Mouse (Mus musculus) forebrain, embryonic 11.5 days (tissue): ENCODE measurements around the gene Sel1l3. TPM values are rescaled to one million over a fixed set of nuclear protein-coding genes. Genes with fewer than 3 reads are reported as not detected.

ENCODE experiments used
- ATAC-seq: fragments of 200-750 bp; cut with Nextera tagmentation; replicated peaks from 2 replicates; pipeline ENCODE4 v1.8.0; 2017; ENCODE audit warnings: moderate TSS enrichment; ENCODE audit not compliant: low FRiP score
- DNase-seq: peaks from one replicate; pipeline ENCODE4 v3.0.0-alpha.2; 2017; ENCODE audit warnings: low spot score
- H3K27ac ChIP-seq: fragments of 300-500 bp; sonication (generic); 2 replicates; pipeline ENCODE4 v1.5.1; 2014; ENCODE audit warnings: low read depth, low read length
- H3K27me3 ChIP-seq: fragments of 300-500 bp; sonication (generic); 2 replicates; pipeline ENCODE4 v1.6.1; 2014; ENCODE audit warnings: mild to moderate bottlenecking, low read length, mixed read lengths; ENCODE audit not compliant: control insufficient read depth, insufficient read depth
- H3K36me3 ChIP-seq: fragments of 300-500 bp; sonication (generic); 2 replicates; pipeline ENCODE4 v1.6.1; 2014; ENCODE audit warnings: mild to moderate bottlenecking, low read length, moderate library complexity, mixed read lengths; ENCODE audit not compliant: control insufficient read depth, insufficient read depth
- H3K4me1 ChIP-seq: fragments of 300-500 bp; sonication (generic); replicated peaks from 2 replicates; pipeline ENCODE4 v1.6.1; 2014; ENCODE audit warnings: low read length, mixed read lengths; ENCODE audit not compliant: control insufficient read depth, insufficient read depth
- H3K4me2 ChIP-seq: fragments of 300-500 bp; sonication (generic); 2 replicates; pipeline ENCODE4 v1.6.1; 2014; ENCODE audit warnings: low read depth, mild to moderate bottlenecking, low read length, moderate library complexity, mixed read lengths; ENCODE audit not compliant: severe bottlenecking
- H3K4me3 ChIP-seq: fragments of 300-500 bp; sonication (generic); 2 replicates; pipeline ENCODE4 v1.5.1; 2014; ENCODE audit warnings: low read depth, low read length
- H3K9ac ChIP-seq: fragments of 300-500 bp; sonication (generic); 2 replicates; pipeline ENCODE4 v1.6.1; 2014; ENCODE audit warnings: low read length
- H3K9me3 ChIP-seq: fragments of 300-500 bp; sonication (generic); 2 replicates; pipeline ENCODE4 v1.6.1; 2016; ENCODE audit warnings: low read length, mixed read lengths; ENCODE audit not compliant: control insufficient read depth
- WGBS: fragments of 180-500 bp; shearing (Covaris S2); extraction: QIAGEN DNeasy Blood & Tissue Kit; methylation state at CpG from one replicate; pipeline ENCODE4 v1.1.7; 2014; 5-methylcytosine and 5-hydroxymethylcytosine counted together
- polyA plus RNA-seq: library from polyadenylated mRNA; unstranded; fragments of >200 nt; fragmentation: Nextera tagmentation; extraction: Ambion mirVana; gene quantifications from 2 replicates; pipeline ENCODE4 v1.2.1, GENCODE M21; 2014

The Sel1l3 gene
- polyA plus RNA-seq, 1 experiment from 2014 or later = 10.4 TPM

- ATAC-seq = no peak
- no peak overlapping the region for H3K4me2 ChIP-seq
- peaks cover 6% of the 10 kb centered on the region; the same call in 1 of the 2 replicates for H3K9me3 ChIP-seq
- no peak overlapping the region for H3K27ac ChIP-seq
- no peak overlapping the region for H3K4me3 ChIP-seq
- H3K36me3 ChIP-seq = no peaks in the 10 kb centered on the region
- H3K27me3 ChIP-seq = no peaks in the 10 kb centered on the region
- no peak for DNase-seq
- WGBS = 83% methylated on average over 12 of the region's 12 CpGs
- H3K9ac ChIP-seq = no peak overlapping the region
- H3K4me1 ChIP-seq = no peaks in the 10 kb centered on the region
These were observed 99.0 kb downstream of the Sel1l3 start for GRCm38 (mm10) chr5:53114616-53115267.

- H3K27me3 ChIP-seq = no peaks in the 10 kb centered on the region
- no peak overlapping the region for H3K9ac ChIP-seq
- no peaks in the 10 kb centered on the region for H3K36me3 ChIP-seq
- no peak overlapping the region for H3K4me3 ChIP-seq
- WGBS = 97% methylated on average over 5 of the region's 5 CpGs
- H3K4me1 ChIP-seq = no peaks in the 10 kb centered on the region
- no peak overlapping the region for H3K27ac ChIP-seq
- no peak overlapping the region for H3K4me2 ChIP-seq
- DNase-seq (no peak), ATAC-seq (no peak)
- H3K9me3 ChIP-seq = peaks cover 6% of the 10 kb centered on the region; the same call in 1 of the 2 replicates
These were observed 100.8 kb downstream of the Sel1l3 start for GRCm38 (mm10) chr5:53112942-53113341.

GRCm38 (mm10) chr5:53111036-53111435, 102.7 kb downstream of the Sel1l3 start:
- WGBS = 77% methylated on average over 5 of the region's 5 CpGs
- ATAC-seq (no peak), DNase-seq (no peak)
- H3K27me3 ChIP-seq = no peaks in the 10 kb centered on the region
- H3K4me3 ChIP-seq = no peak overlapping the region
- H3K36me3 ChIP-seq = no peaks in the 10 kb centered on the region
- no peak overlapping the region for H3K27ac ChIP-seq
- H3K4me1 ChIP-seq = no peaks in the 10 kb centered on the region
- H3K4me2 ChIP-seq = no peak overlapping the region
- H3K9ac ChIP-seq = no peak overlapping the region
- peaks cover 6% of the 10 kb centered on the region; the same call in 1 of the 2 replicates for H3K9me3 ChIP-seq

- ATAC-seq (0 out of 2 replicates have a peak, but pooled peaks have one; percentile 9), DNase-seq (no peak)
- Histone ChIP-seq H3K4me3 (no peak overlapping the region), H3K9me3 (peaks cover 6% of the 10 kb centered on the region; the same call in 1 of the 2 replicates), H3K4me1 (no peaks in the 10 kb centered on the region), H3K4me2 (no peak overlapping the region), H3K36me3 (no peaks in the 10 kb centered on the region), H3K9ac (no peak overlapping the region), H3K27me3 (no peaks in the 10 kb centered on the region), H3K27ac (no peak overlapping the region)
- 70% methylated on average over 4 of the region's 4 CpGs for WGBS
These were observed 103.5 kb downstream of the Sel1l3 start for GRCm38 (mm10) chr5:53110225-53110624.

- no peak for DNase-seq
- peaks cover 6% of the 10 kb centered on the region; the same call in 1 of the 2 replicates for H3K9me3 ChIP-seq
- H3K9ac ChIP-seq = no peak overlapping the region
- ATAC-seq = no peak
- no peak overlapping the region for H3K27ac ChIP-seq
- no peaks in the 10 kb centered on the region for H3K36me3 ChIP-seq
- 79% methylated on average over 1 of the region's 1 CpGs for WGBS
- no peak overlapping the region for H3K4me2 ChIP-seq
- no peaks in the 10 kb centered on the region for H3K27me3 ChIP-seq
- H3K4me1 ChIP-seq = no peaks in the 10 kb centered on the region
- no peak overlapping the region for H3K4me3 ChIP-seq
These were observed 105.1 kb downstream of the Sel1l3 start for GRCm38 (mm10) chr5:53108668-53109067.

GRCm38 (mm10) chr5:53108026-53108425, 105.7 kb downstream of the Sel1l3 start:
- DNase-seq (no peak), ATAC-seq (no peak)
- Histone ChIP-seq H3K4me3 (no peak overlapping the region), H3K9ac (no peak overlapping the region), H3K27ac (no peak overlapping the region), H3K4me1 (no peaks in the 10 kb centered on the region), H3K9me3 (peaks cover 3% of the 10 kb centered on the region; the same call in 1 of the 2 replicates), H3K36me3 (no peaks in the 10 kb centered on the region), H3K27me3 (no peaks in the 10 kb centered on the region), H3K4me2 (no peak overlapping the region)
- 89% methylated on average over 9 of the region's 9 CpGs for WGBS

- H3K4me3 ChIP-seq = no peak overlapping the region
- ATAC-seq = no peak
- H3K9me3 ChIP-seq = no peaks in the 10 kb centered on the region
- no peak overlapping the region for H3K9ac ChIP-seq
- no peaks in the 10 kb centered on the region for H3K4me1 ChIP-seq
- no peaks in the 10 kb centered on the region for H3K36me3 ChIP-seq
- no peaks in the 10 kb centered on the region for H3K27me3 ChIP-seq
- DNase-seq = no peak
- 70% methylated on average over 4 of the region's 4 CpGs for WGBS
- H3K27ac ChIP-seq = no peak overlapping the region
- H3K4me2 ChIP-seq = no peak overlapping the region
These were observed 107.0 kb downstream of the Sel1l3 start for GRCm38 (mm10) chr5:53106731-53107130.

GRCm38 (mm10) chr5:53106125-53106524, 107.6 kb downstream of the Sel1l3 start:
- no peak overlapping the region for H3K27ac ChIP-seq
- H3K9ac ChIP-seq = no peak overlapping the region
- ATAC-seq (no peak), DNase-seq (no peak)
- 86% methylated on average over 4 of the region's 4 CpGs for WGBS
- no peaks in the 10 kb centered on the region for H3K4me1 ChIP-seq
- H3K4me3 ChIP-seq = no peak overlapping the region
- H3K36me3 ChIP-seq = no peaks in the 10 kb centered on the region
- H3K4me2 ChIP-seq = no peak overlapping the region
- no peaks in the 10 kb centered on the region for H3K9me3 ChIP-seq
- H3K27me3 ChIP-seq = no peaks in the 10 kb centered on the region

GRCm38 (mm10) chr5:53105716-53106115, 108.0 kb downstream of the Sel1l3 start:
- H3K9ac ChIP-seq = no peak overlapping the region
- H3K4me3 ChIP-seq = no peak overlapping the region
- H3K9me3 ChIP-seq = no peaks in the 10 kb centered on the region
- no peak overlapping the region for H3K4me2 ChIP-seq
- no peaks in the 10 kb centered on the region for H3K4me1 ChIP-seq
- no peaks in the 10 kb centered on the region for H3K27me3 ChIP-seq
- no peaks in the 10 kb centered on the region for H3K36me3 ChIP-seq
- WGBS = 78% methylated on average over 8 of the region's 8 CpGs
- no peak for DNase-seq
- no peak for ATAC-seq
- no peak overlapping the region for H3K27ac ChIP-seq
